ENCODE assay signal across 9 mouse cellular contexts in genomic region chr15:85709268-85709973, GRCm38 (mm10). TPM values are rescaled to one million over a fixed set of nuclear protein-coding genes. Genes with fewer than 3 reads are reported as not detected.
DNase-seq lines count a peak whose midpoint lies in the region; ATAC-seq lines count a peak whose summit lies in the region.
"Had no signal": no experiment of that assay in that cellular context is flagged by ENCODE, and none has a peak within 500 bp of the region (broad histone marks: within the 10 kb centered on the region; RNA-seq: fewer than 3 reads in every experiment).

No protein-coding gene starts in this region.

- 38% methylated on average over 10 of the region's 10 CpGs for WGBS in forebrain, embryonic 15.5 days

- H3K27ac ChIP-seq in forebrain, embryonic 15.5 days (replicated peaks) = peak overlapping the region; percentile 24

- DNase-seq in MEL-GATA-1-ER (ENCODE audit: extremely low read depth, low read depth) = peak; percentile 36
- DNase-seq in cerebellum, adult 11 months = peak; percentile 89
- DNase-seq in heart, postnatal 4 days = peak; percentile 94
- DNase-seq in layer of hippocampus, adult 8-10 months (ENCODE audit: low spot score in 2 of 2) = peak; percentile 87 to 93
- DNase-seq in lung, postnatal 14 days = peak; percentile 92
- peak; percentile 53 for DNase-seq in retina, adult 2 months (ENCODE audit: low read depth, low spot score)
- DNase-seq in thymus, postnatal 14 days = peak; percentile 83

- peaks cover 31% of the 10 kb centered on the region for H3K36me3 ChIP-seq in forebrain, embryonic 15.5 days

- peak; percentile 52; the same call in 1 of the 2 replicates for ATAC-seq in forebrain, embryonic 15.5 days (replicated peaks)

- no peaks in the 10 kb centered on the region for H3K27me3 ChIP-seq in forebrain, embryonic 15.5 days

- no peaks in the 10 kb centered on the region for H3K9me3 ChIP-seq in forebrain, embryonic 15.5 days

- H3K4me3 ChIP-seq in forebrain, embryonic 15.5 days = no peak overlapping the region
- H3K4me3 ChIP-seq: megakaryocyte, embryonic 14.5 days had no signal

- peaks cover 11% of the 10 kb centered on the region for H3K4me1 ChIP-seq in forebrain, embryonic 15.5 days

- H3K9ac ChIP-seq in forebrain, embryonic 15.5 days (replicated peaks) = no peak overlapping the region

- H3K4me2 ChIP-seq in forebrain, embryonic 15.5 days (replicated peaks) = no peak overlapping the region

RNA-seq across cellular contexts. Expression of gene Ppara, which starts 25.4 kb away (rescaled TPM):
- 1.4 and 1.5 TPM in 2 replicates for polyA plus RNA-seq in forebrain, embryonic 15.5 days (2015; fragmentation: Nextera tagmentation; extraction: Ambion mirVana)
- total RNA-seq in heart, postnatal 4 days (2021) = 10 to 100 TPM; 24.0 to 29.6 TPM
- 1 to 10 TPM; 2.8 to 5.1 (median 4.2) TPM for total RNA-seq in layer of hippocampus, adult 8-10 months (2022)

Comparison
In these comparisons a context has a peak if more than half of its experiments do, and no peak if none do; other contexts are left out.
1. DNase-seq: peak in every context shown above with its lines; median percentile 94 in heart, postnatal 4 days; 92 in lung, postnatal 14 days; 90 in layer of hippocampus, adult 8-10 months; 89 in cerebellum, adult 11 months; 83 in thymus, postnatal 14 days; 53 in retina, adult 2 months; 36 in MEL-GATA-1-ER.
2. RNA of gene Ppara, which starts 25.4 kb away (total RNA-seq): 24.0 to 29.6 TPM in heart, postnatal 4 days; 2.8 to 5.1 TPM in layer of hippocampus, adult 8-10 months; every median in the first group is over 4 times any median in the second.